Mouse (Mus musculus): ENCODE measurements around the gene Srcap.

DNA sequence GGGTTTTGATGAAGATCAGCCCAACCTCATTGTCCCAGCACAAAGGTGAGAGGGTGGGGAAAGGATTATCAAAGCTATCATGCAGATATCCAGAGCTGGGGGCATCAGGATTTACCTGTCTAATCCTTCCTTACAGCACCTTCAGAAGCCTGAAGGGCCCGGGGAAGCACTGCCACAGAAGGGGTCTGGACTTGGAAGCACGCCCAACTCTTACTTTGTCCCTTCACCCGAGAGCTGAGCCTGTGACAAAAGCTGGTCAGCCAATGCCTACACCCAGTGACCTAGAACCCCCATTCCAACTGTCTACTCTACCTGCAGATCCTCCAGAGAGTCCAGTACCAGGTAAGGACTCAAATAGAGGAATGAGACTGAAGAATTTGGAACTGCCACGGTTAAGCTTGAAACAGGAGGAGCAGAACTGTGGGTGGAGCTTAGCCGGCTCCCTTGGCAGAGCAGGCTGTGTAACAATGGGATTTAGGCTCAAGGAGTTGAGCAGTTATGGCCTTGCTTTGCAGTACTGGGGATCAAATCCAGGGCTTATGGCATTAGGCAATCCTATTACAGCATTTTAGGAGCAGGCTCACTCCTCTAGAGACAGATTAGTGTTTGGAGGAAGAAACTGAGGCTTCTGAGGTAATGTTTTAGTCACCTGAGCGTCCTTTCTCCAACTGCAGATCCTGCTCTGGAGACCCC is 37.3 kb upstream of the Srcap start:
- TF ChIP-seq CTCF (IDR thresholded peaks at IDR 0.05; ENCODE audit: borderline replicate concordance, extremely low read depth, insufficient read depth, insufficient read length) (no peak), POLR2A (IDR thresholded peaks at IDR 0.05; ENCODE audit: borderline replicate concordance, extremely low read depth, insufficient read depth, insufficient read length, poor library complexity, severe bottlenecking) (no peak)

Data from brain, embryonic 14.5 days (tissue).